20 mouse cellular contexts compared by ENCODE assay signal in the genomic region with DNA sequence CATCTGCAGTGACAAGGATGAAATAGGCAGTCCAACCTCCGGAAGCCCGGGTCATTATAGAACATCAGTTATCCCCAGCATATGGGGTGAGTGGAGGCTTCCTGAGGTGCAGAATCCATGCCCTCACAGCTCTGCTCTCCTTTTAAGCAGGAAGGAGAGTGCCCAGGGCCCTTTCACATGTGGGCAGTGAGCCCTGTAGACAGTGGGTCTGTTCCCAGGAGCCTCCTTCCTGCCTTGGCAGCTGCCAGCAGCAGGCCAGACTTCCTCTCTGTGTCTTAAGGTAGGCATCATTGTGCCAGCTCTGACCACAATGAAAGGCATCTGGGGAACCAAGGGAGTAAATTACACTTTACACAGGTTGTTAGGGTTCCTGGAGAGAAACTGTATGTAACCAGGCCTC. TPM values are rescaled to one million over a fixed set of nuclear protein-coding genes. Genes with fewer than 3 reads are reported as not detected.
DNase-seq lines count a peak whose midpoint lies in the region; ATAC-seq and TF ChIP-seq lines count a peak whose summit lies in the region.
"Had no signal": no experiment of that assay in that cellular context is flagged by ENCODE, and none has a peak within 500 bp of the region (broad histone marks: within the 10 kb centered on the region; RNA-seq: fewer than 3 reads in every experiment).

No protein-coding gene starts in this region.

- no peak for DNase-seq in spleen, adult 2 months (ENCODE audit: low read depth in 1 of 2, low spot score in 2 of 2)
- DNase-seq in spleen, postnatal 4 days (ENCODE audit: low spot score in 2 of 2), result no peak
- DNase-seq in naive thymus-derived CD4-positive, alpha-beta T cell, adult 2 months (ENCODE audit: low read depth), result peak; percentile 51
- DNase-seq in kidney, postnatal 4 days, result no peak
- DNase-seq: cerebellum, adult 9-10 months; forebrain, postnatal 0 days; heart, postnatal 14 days; kidney, adult 11 months; liver, postnatal 0 days; lung, postnatal 14 days had no signal

- no peaks in the 10 kb centered on the region for H3K9me3 ChIP-seq in heart, embryonic 11.5 days (replicated peaks; ENCODE audit: control insufficient read depth, low read length)
- H3K9me3 ChIP-seq: forebrain, embryonic 10.5 days; hindbrain, embryonic 15.5 days; limb, embryonic 10.5 days; neural tube, embryonic 12.5 days had no signal

- H3K4me2 ChIP-seq in heart, embryonic 11.5 days, result no peak overlapping the region
- H3K4me2 ChIP-seq: heart, embryonic 12.5 days; hindbrain, embryonic 15.5 days; neural tube, embryonic 12.5 days had no signal

- H3K27ac ChIP-seq in spleen, adult 2 months (ENCODE audit: insufficient read depth, low read length), result peak overlapping the region; percentile 98
- no peak overlapping the region for H3K27ac ChIP-seq in heart, embryonic 11.5 days (ENCODE audit: low read depth, low read length)
- H3K27ac ChIP-seq: forebrain, embryonic 10.5 days; hindbrain, embryonic 15.5 days; limb, embryonic 10.5 days; neural tube, embryonic 12.5 days had no signal

- 35% methylated on average over 2 of the region's 2 CpGs for WGBS in spleen, adult 2 months
- WGBS in heart, embryonic 11.5 days (ENCODE audit: insufficient replicate concordance), result 78% methylated on average over 2 of the region's 2 CpGs

- peaks cover 59% of the 10 kb centered on the region for H3K4me1 ChIP-seq in spleen, adult 2 months (ENCODE audit: control insufficient read depth, insufficient read depth, insufficient read length)
- H3K4me1 ChIP-seq in heart, embryonic 11.5 days (ENCODE audit: control insufficient read depth, insufficient read depth, low read length), result no peaks in the 10 kb centered on the region
- H3K4me1 ChIP-seq: heart, embryonic 12.5 days; hindbrain, embryonic 15.5 days; limb, embryonic 10.5 days; neural tube, embryonic 12.5 days had no signal

- no peak overlapping the region for H3K4me3 ChIP-seq in spleen, adult 2 months (ENCODE audit: extremely low read depth, insufficient read depth, insufficient read length)
- no peak overlapping the region for H3K4me3 ChIP-seq in heart, embryonic 11.5 days (ENCODE audit: low read depth, low read length)
- H3K4me3 ChIP-seq: forebrain, embryonic 10.5 days; heart, embryonic 12.5 days; hindbrain, embryonic 15.5 days; limb, embryonic 10.5 days; neural tube, embryonic 12.5 days had no signal

- peak; percentile 31; the same call in 1 of the 2 replicates for ATAC-seq in common myeloid progenitor, adult 5-6 weeks (replicated peaks; ENCODE audit: low read depth, poor library complexity, severe bottlenecking)
- no peak for ATAC-seq in monocyte, adult 5-6 weeks (replicated peaks; ENCODE audit: insufficient number of reproducible peaks, low FRiP score, low TSS enrichment, poor library complexity, severe bottlenecking)
- ATAC-seq in heart, embryonic 11.5 days (replicated peaks; ENCODE audit: insufficient number of reproducible peaks, low FRiP score, low TSS enrichment), result no peak
- ATAC-seq: forebrain, postnatal 0 days; liver, postnatal 0 days; midbrain, embryonic 16.5 days had no signal

- no peaks in the 10 kb centered on the region for H3K27me3 ChIP-seq in spleen, adult 2 months (ENCODE audit: control insufficient read depth, insufficient read depth, low read length)
- H3K27me3 ChIP-seq in heart, embryonic 11.5 days (ENCODE audit: control insufficient read depth, insufficient read depth, low read length), result no peaks in the 10 kb centered on the region
- H3K27me3 ChIP-seq: heart, embryonic 12.5 days; hindbrain, embryonic 15.5 days; neural tube, embryonic 12.5 days had no signal

- H3K9ac ChIP-seq in heart, embryonic 11.5 days (ENCODE audit: low read depth, low read length), result no peak overlapping the region
- H3K9ac ChIP-seq: forebrain, postnatal 0 days; heart, embryonic 12.5 days; hindbrain, embryonic 15.5 days; liver, postnatal 0 days; neural tube, embryonic 12.5 days had no signal

- no peak for TF ChIP-seq CTCF in spleen, adult 2 months (IDR thresholded peaks at IDR 0.05; ENCODE audit: extremely low read depth, insufficient read depth, insufficient read length, insufficient replicate concordance)

- no peak for TF ChIP-seq POLR2A in spleen, adult 2 months (IDR thresholded peaks at IDR 0.05; ENCODE audit: low read depth, low read length)

- H3K36me3 ChIP-seq in spleen, adult 2 months (ENCODE audit: control insufficient read depth, insufficient read depth, low read length), result no peaks in the 10 kb centered on the region; the same call in 1 of the 2 replicates
- no peaks in the 10 kb centered on the region for H3K36me3 ChIP-seq in heart, embryonic 11.5 days (ENCODE audit: control insufficient read depth, insufficient read depth, low read length)
- H3K36me3 ChIP-seq: forebrain, embryonic 10.5 days; G1E; heart, embryonic 12.5 days; hindbrain, embryonic 15.5 days; limb, embryonic 10.5 days; neural tube, embryonic 12.5 days had no signal

RNA-seq across cellular contexts. Expression of gene Dock2, which starts 14.3 kb away (rescaled TPM):
- 35.9 and 38.5 TPM in 2 replicates for polyA plus RNA-seq in spleen, adult 2 months (2012; rRNA removed)
- 124 and 126 TPM in 2 replicates for total RNA-seq in common myeloid progenitor, adult 5-6 weeks (2017)
- 415 to 764 TPM (median 432 TPM) in 3 replicates for total RNA-seq in monocyte, adult 5-6 weeks (2017)
- 0.72 and 0.96 TPM in 2 replicates for polyA plus RNA-seq in heart, embryonic 11.5 days (2014; fragmentation: Nextera tagmentation; extraction: Ambion mirVana)
